Mouse (Mus musculus) CH12.LX (cell line): ENCODE measurements around the gene Dzank1. TPM values are rescaled to one million over a fixed set of nuclear protein-coding genes. Genes with fewer than 3 reads are reported as not detected.
A peak's percentile ranks its signal among the peaks of the same experiment; 100 is the strongest.

Experiments
- DNase-seq: peaks from one replicate; pipeline ENCODE4 v3.0.0-alpha.2; 2013; ENCODE audit errors: extremely low read depth
- H3K27ac ChIP-seq: 2 replicates; pipeline ENCODE4 v1.5.1; 2012; ENCODE audit warnings: low read depth, mild to moderate bottlenecking, control low read depth, moderate library complexity; ENCODE audit not compliant: insufficient read depth
- H3K27me3 ChIP-seq: replicated peaks from 2 replicates; pipeline ENCODE3; 2012; ENCODE audit warnings: inconsistent platforms
- H3K36me3 ChIP-seq, 2 experiments: replicated peaks in 1 of 2; 2 replicates each; pipeline versions ENCODE3 to v1.6.1; 2012; ENCODE audit warnings: inconsistent platforms in 1 of 2, low read length in 1 of 2, mild to moderate bottlenecking in 1 of 2, mixed read lengths in 1 of 2, moderate library complexity in 1 of 2; ENCODE audit not compliant: control insufficient read depth in 1 of 2, insufficient read depth in 1 of 2
- H3K4me1 ChIP-seq, 2 experiments: 2 replicates each; pipeline ENCODE4 v1.6.1; 2012; ENCODE audit warnings: inconsistent platforms in 1 of 2, moderate library complexity in 1 of 2; ENCODE audit not compliant: insufficient read depth in 2 of 2, control insufficient read depth in 1 of 2
- H3K4me2 ChIP-seq: 2 replicates; pipeline ENCODE4 v1.6.1; 2012; ENCODE audit warnings: low read depth, mild to moderate bottlenecking, control low read depth; ENCODE audit not compliant: poor library complexity, insufficient read depth, severe bottlenecking
- H3K4me3 ChIP-seq, 3 experiments: fragments of 150-350 bp in 1 of 3; sonication (generic) in 1 of 3; replicated peaks in 1 of 3; 2 replicates each; pipeline versions ENCODE3 to v1.5.1; 2011 to 2012; ENCODE audit warnings: low read depth in 2 of 3, low read length in 2 of 3, mild to moderate bottlenecking in 2 of 3, moderate library complexity in 2 of 3, control low read depth in 1 of 3, improper control_type of control experiment in 1 of 3, inconsistent platforms in 1 of 3, mixed read lengths in 1 of 3; ENCODE audit not compliant: poor library complexity in 1 of 3
- H3K79me2 ChIP-seq: replicated peaks from 2 replicates; pipeline ENCODE4 v1.6.1; 2012; ENCODE audit warnings: mild to moderate bottlenecking, moderate library complexity; ENCODE audit not compliant: control insufficient read depth, poor library complexity, insufficient read depth, severe bottlenecking; ENCODE audit errors: extremely low read depth
- H3K9ac ChIP-seq: 2 replicates; pipeline ENCODE4 v1.6.1; 2012; ENCODE audit warnings: low read depth, mild to moderate bottlenecking, control low read depth, moderate library complexity; ENCODE audit not compliant: insufficient read depth
- H3K9me3 ChIP-seq: replicated peaks from 2 replicates; pipeline ENCODE3; 2012; ENCODE audit warnings: low read length, inconsistent platforms, mixed read lengths
- BHLHE40 ChIP-seq: IDR thresholded peaks from 2 replicates; pipeline ENCODE4 v1.6.1; 2011; ENCODE audit warnings: mild to moderate bottlenecking, low read depth, low read length, improper control_type of control experiment
- CHD1 ChIP-seq: IDR thresholded peaks from 2 replicates; pipeline ENCODE4 v1.6.1; 2012; ENCODE audit warnings: low read depth, low read length, improper control_type of control experiment, inconsistent platforms
- CHD2 ChIP-seq: IDR thresholded peaks from 2 replicates; pipeline ENCODE4 v1.6.1; 2011; ENCODE audit warnings: low read length, improper control_type of control experiment
- CTCF ChIP-seq, 2 experiments: IDR thresholded peaks in 1 of 2; conservative IDR thresholded peaks in 1 of 2; 2 replicates each; pipeline ENCODE4 v1.5.1; 2011 to 2012; ENCODE audit warnings: low read depth in 2 of 2, low read length in 2 of 2, improper control_type of control experiment in 1 of 2, inconsistent platforms in 1 of 2, mild to moderate bottlenecking in 1 of 2, moderate library complexity in 1 of 2
- E2F4 ChIP-seq: IDR thresholded peaks from 2 replicates; pipeline ENCODE4 v1.6.1; 2011; ENCODE audit warnings: low read depth, low read length, improper control_type of control experiment; ENCODE audit not compliant: insufficient replicate concordance
- ELF1 ChIP-seq: IDR thresholded peaks from 2 replicates; pipeline ENCODE4 v1.6.1; 2014; ENCODE audit warnings: low read depth, mild to moderate bottlenecking, inconsistent platforms, low read length, improper control_type of control experiment
- EP300 ChIP-seq: IDR thresholded peaks from 2 replicates; pipeline ENCODE4 v1.6.1; 2011; ENCODE audit warnings: low read length, improper control_type of control experiment
- ETS1 ChIP-seq: conservative IDR thresholded peaks from 2 replicates; pipeline ENCODE4 v1.6.1; 2012; ENCODE audit warnings: low read depth, mild to moderate bottlenecking, inconsistent platforms, low read length, improper control_type of control experiment, moderate library complexity
- GABPA ChIP-seq: IDR thresholded peaks from 2 replicates; pipeline ENCODE4 v1.6.1; 2012; ENCODE audit warnings: low read depth, low read length, improper control_type of control experiment, inconsistent platforms; ENCODE audit not compliant: insufficient replicate concordance
- HCFC1 ChIP-seq: IDR thresholded peaks from 2 replicates; pipeline ENCODE4 v1.6.1; 2012; ENCODE audit warnings: low read depth, mild to moderate bottlenecking, inconsistent platforms, low read length, improper control_type of control experiment
- IRF4 ChIP-seq: IDR thresholded peaks from 2 replicates; pipeline ENCODE4 v1.6.1; 2014; ENCODE audit warnings: low read depth, mild to moderate bottlenecking, inconsistent platforms, low read length, improper control_type of control experiment
- JUN ChIP-seq: IDR thresholded peaks from 2 replicates; pipeline ENCODE4 v1.6.1; 2011; ENCODE audit warnings: low read depth, mild to moderate bottlenecking, low read length, improper control_type of control experiment, moderate library complexity; ENCODE audit not compliant: insufficient read depth
- JUND ChIP-seq: conservative IDR thresholded peaks from 2 replicates; pipeline ENCODE4 v1.6.1; 2011; ENCODE audit warnings: low read depth, low read length, improper control_type of control experiment
- KAT2A ChIP-seq: IDR thresholded peaks from 2 replicates; pipeline ENCODE4 v1.6.1; 2012; ENCODE audit warnings: low read length, improper control_type of control experiment, inconsistent platforms; ENCODE audit not compliant: insufficient replicate concordance
- MAFK ChIP-seq: IDR thresholded peaks from 2 replicates; pipeline ENCODE4 v1.6.1; 2011; ENCODE audit warnings: low read length, improper control_type of control experiment; ENCODE audit not compliant: insufficient replicate concordance
- MAX ChIP-seq: IDR thresholded peaks from 2 replicates; pipeline ENCODE4 v1.6.1; 2011; ENCODE audit warnings: low read length, improper control_type of control experiment
- MAZ ChIP-seq: IDR thresholded peaks from 2 replicates; pipeline ENCODE4 v1.6.1; 2012; ENCODE audit warnings: low read depth, mild to moderate bottlenecking, inconsistent platforms, low read length, improper control_type of control experiment, moderate library complexity
- MEF2A ChIP-seq: IDR thresholded peaks from 2 replicates; pipeline ENCODE4 v1.6.1; 2014; ENCODE audit warnings: low read depth, mild to moderate bottlenecking, inconsistent platforms, low read length, improper control_type of control experiment, borderline replicate concordance
- MXI1 ChIP-seq: IDR thresholded peaks from 2 replicates; pipeline ENCODE4 v1.6.1; 2011; ENCODE audit warnings: mild to moderate bottlenecking, low read depth, low read length, improper control_type of control experiment
- MYC ChIP-seq: IDR thresholded peaks from 2 replicates; pipeline ENCODE4 v1.6.1; 2011; ENCODE audit warnings: low read depth, mild to moderate bottlenecking, improper control_type of control experiment, low read length
- NELFE ChIP-seq: IDR thresholded peaks from 2 replicates; pipeline ENCODE4 v1.6.1; 2011; ENCODE audit warnings: low read depth, low read length, improper control_type of control experiment
- NRF1 ChIP-seq: IDR thresholded peaks from 2 replicates; pipeline ENCODE4 v1.6.1; 2014; ENCODE audit warnings: low read depth, mild to moderate bottlenecking, inconsistent platforms, low read length, improper control_type of control experiment, moderate library complexity
- PAX5 ChIP-seq: IDR thresholded peaks from 2 replicates; pipeline ENCODE4 v1.6.1; 2012; ENCODE audit warnings: low read length, inconsistent platforms, mixed read lengths
- POLR2A ChIP-seq: IDR thresholded peaks from 2 replicates; pipeline ENCODE4 v1.6.1; 2011; ENCODE audit warnings: low read depth, mild to moderate bottlenecking, improper control_type of control experiment, low read length
- POLR2AphosphoS2 ChIP-seq: IDR thresholded peaks from 2 replicates; pipeline ENCODE4 v1.6.1; 2011; ENCODE audit warnings: low read depth, low read length, improper control_type of control experiment
- RAD21 ChIP-seq: IDR thresholded peaks from 2 replicates; pipeline ENCODE4 v1.6.1; 2011; ENCODE audit warnings: low read depth, mild to moderate bottlenecking, low read length, improper control_type of control experiment, moderate library complexity
- RCOR1 ChIP-seq: conservative IDR thresholded peaks from 2 replicates; pipeline ENCODE4 v1.6.1; 2012; ENCODE audit warnings: low read depth, mild to moderate bottlenecking, inconsistent platforms, low read length, improper control_type of control experiment
- SIN3A ChIP-seq: IDR thresholded peaks from 2 replicates; pipeline ENCODE4 v1.6.1; 2012; ENCODE audit warnings: low read length, improper control_type of control experiment, inconsistent platforms
- SMC3 ChIP-seq: IDR thresholded peaks from 2 replicates; pipeline ENCODE4 v1.6.1; 2011; ENCODE audit warnings: low read depth, low read length, improper control_type of control experiment
- TBP ChIP-seq: conservative IDR thresholded peaks from 2 replicates; pipeline ENCODE4 v1.6.1; 2011; ENCODE audit warnings: low read depth, low read length, improper control_type of control experiment
- TCF12 ChIP-seq: IDR thresholded peaks from 2 replicates; pipeline ENCODE4 v1.6.1; 2014; ENCODE audit warnings: low read depth, mild to moderate bottlenecking, inconsistent platforms, low read length, improper control_type of control experiment
- UBTF ChIP-seq: IDR thresholded peaks from 2 replicates; pipeline ENCODE4 v1.6.1; 2012; ENCODE audit warnings: low read depth, mild to moderate bottlenecking, inconsistent platforms, low read length, improper control_type of control experiment, moderate library complexity
- USF1 ChIP-seq: IDR thresholded peaks from 2 replicates; pipeline ENCODE4 v1.6.1; 2014; ENCODE audit warnings: low read depth, mild to moderate bottlenecking, inconsistent platforms, low read length, improper control_type of control experiment
- USF2 ChIP-seq: conservative IDR thresholded peaks from 2 replicates; pipeline ENCODE4 v1.6.1; 2011; ENCODE audit warnings: low read depth, low read length, improper control_type of control experiment
- ZC3H11A ChIP-seq: IDR thresholded peaks from 2 replicates; pipeline ENCODE4 v1.6.1; 2012; ENCODE audit warnings: low read depth, mild to moderate bottlenecking, inconsistent platforms, low read length, improper control_type of control experiment
- ZKSCAN1 ChIP-seq: IDR thresholded peaks from 2 replicates; pipeline ENCODE4 v1.6.1; 2012; ENCODE audit warnings: low read depth, inconsistent platforms, low read length, improper control_type of control experiment, borderline replicate concordance
- ZMIZ1 ChIP-seq: IDR thresholded peaks from 2 replicates; pipeline ENCODE4 v1.6.1; 2012; ENCODE audit warnings: low read depth, mild to moderate bottlenecking, inconsistent platforms, low read length, improper control_type of control experiment
- ZNF384 ChIP-seq: IDR thresholded peaks from 2 replicates; pipeline ENCODE4 v1.6.1; 2012; ENCODE audit warnings: low read depth, low read length, improper control_type of control experiment, inconsistent platforms
- dilution Hi-C: fragments of 300-500 bp; cut with MboI; formaldehyde crosslinking; loops from 2 replicates; pipeline ENCODE4 v1.14.3; 2020; ENCODE audit warnings: low sequenced_read_pairs; ENCODE audit not compliant: extremely low pct_unique_long_range_greater_than_20kb, extremely low pct_ligation_motif_present
- in situ Hi-C: fragments of 300-500 bp; cut with MboI; formaldehyde crosslinking; loops from 3 replicates; pipeline ENCODE4 v1.14.3; 2019; ENCODE audit warnings: low sequenced_read_pairs, low pct_ligation_motif_present, low pct_unique_long_range_greater_than_20kb, mixed read lengths
- polyA plus RNA-seq: library from polyadenylated mRNA; unstranded; fragments of >175 nt; gene quantifications from 2 replicates; pipeline ENCODE4 v1.2.1, GENCODE M21; 2012; ENCODE audit warnings: low read depth; ENCODE audit not compliant: insufficient read length
- total RNA-seq, 2 experiments: library from RNA; depleted of rRNA; stranded (reverse); fragments of 300-350 nt in 1 of 2; fragments of >200 nt in 1 of 2; gene quantifications; 2 replicates each; pipeline ENCODE4 v1.2.3; 2012 to 2014

The Dzank1 gene
- total and polyA plus RNA-seq, 3 experiments = 0.08 to 0.29 (median 0.08) TPM

- Histone ChIP-seq H3K36me3 (peaks cover 0 to 7% of the 10 kb centered on the region in 2 experiments), H3K4me2 (no peak overlapping the region), H3K9me3 (no peaks in the 10 kb centered on the region), H3K4me3 (no peak overlapping the region), H3K27ac (no peak overlapping the region), H3K27me3 (no peaks in the 10 kb centered on the region), H3K79me2 (no peaks in the 10 kb centered on the region), H3K4me1 (no peaks in the 10 kb centered on the region), H3K9ac (no peak overlapping the region)
- dilution Hi-C loops = no loop called here
- TF ChIP-seq BHLHE40 (0 out of 2 replicates have a peak, but pooled peaks have one; percentile 12), KAT2A (no peak), MEF2A (no peak), ZNF384 (no peak), CHD1 (no peak), EP300 (no peak), IRF4 (0 out of 2 replicates have a peak, but pooled peaks have one; percentile 26), MAX (no peak), ETS1 (no peak), CTCF (conservative IDR thresholded peaks at IDR 0.05 in 1 of 2, IDR thresholded peaks at IDR 0.05 in 1 of 2; ENCODE audit: low read depth in 2 of 2, low read length in 2 of 2) (peak in 1 of 2 experiments; percentile 75; a peak in 2 of 4 replicates), SIN3A (no peak), TBP (no peak), NRF1 (no peak), NELFE (no peak), CHD2 (no peak), POLR2AphosphoS2 (no peak), JUND (no peak), HCFC1 (no peak), E2F4 (no peak), MAFK (no peak), MYC (peak; percentile 66; the same call in 1 of the 2 replicates), TCF12 (no peak), RAD21 (peak; percentile 65), MXI1 (no peak), ZMIZ1 (no peak), UBTF (no peak), RCOR1 (no peak), ZC3H11A (no peak), USF2 (no peak), ZKSCAN1 (no peak), ELF1 (no peak), GABPA (no peak), USF1 (no peak), PAX5 (no peak), MAZ (no peak), JUN (no peak), SMC3 (peak; percentile 65), POLR2A (no peak)
- DNase-seq = peak; percentile 38
- in situ Hi-C loops = no loop called here
Observed at GRCm38 (mm10) chr2:144467203-144467602, 60.0 kb downstream of the Dzank1 start.
